Mouse (Mus musculus) CH12.LX (cell line): Measurements from ENCODE around the gene Gm5105.

Experiments used
- CTCF ChIP-seq, 2 experiments: IDR thresholded peaks in 1 of 2; conservative IDR thresholded peaks in 1 of 2; 2 replicates each; pipeline ENCODE4 v1.5.1; 2011 to 2012; ENCODE audit warnings: low read depth in 2 of 2, low read length in 2 of 2, improper control_type of control experiment in 1 of 2, inconsistent platforms in 1 of 2, mild to moderate bottlenecking in 1 of 2, moderate library complexity in 1 of 2
- KAT2A ChIP-seq: IDR thresholded peaks from 2 replicates; pipeline ENCODE4 v1.6.1; 2012; ENCODE audit warnings: low read length, improper control_type of control experiment, inconsistent platforms; ENCODE audit not compliant: insufficient replicate concordance
- MAX ChIP-seq: IDR thresholded peaks from 2 replicates; pipeline ENCODE4 v1.6.1; 2011; ENCODE audit warnings: low read length, improper control_type of control experiment
- SMC3 ChIP-seq: IDR thresholded peaks from 2 replicates; pipeline ENCODE4 v1.6.1; 2011; ENCODE audit warnings: low read depth, low read length, improper control_type of control experiment
- ZMIZ1 ChIP-seq: IDR thresholded peaks from 2 replicates; pipeline ENCODE4 v1.6.1; 2012; ENCODE audit warnings: low read depth, mild to moderate bottlenecking, inconsistent platforms, low read length, improper control_type of control experiment

DNA sequence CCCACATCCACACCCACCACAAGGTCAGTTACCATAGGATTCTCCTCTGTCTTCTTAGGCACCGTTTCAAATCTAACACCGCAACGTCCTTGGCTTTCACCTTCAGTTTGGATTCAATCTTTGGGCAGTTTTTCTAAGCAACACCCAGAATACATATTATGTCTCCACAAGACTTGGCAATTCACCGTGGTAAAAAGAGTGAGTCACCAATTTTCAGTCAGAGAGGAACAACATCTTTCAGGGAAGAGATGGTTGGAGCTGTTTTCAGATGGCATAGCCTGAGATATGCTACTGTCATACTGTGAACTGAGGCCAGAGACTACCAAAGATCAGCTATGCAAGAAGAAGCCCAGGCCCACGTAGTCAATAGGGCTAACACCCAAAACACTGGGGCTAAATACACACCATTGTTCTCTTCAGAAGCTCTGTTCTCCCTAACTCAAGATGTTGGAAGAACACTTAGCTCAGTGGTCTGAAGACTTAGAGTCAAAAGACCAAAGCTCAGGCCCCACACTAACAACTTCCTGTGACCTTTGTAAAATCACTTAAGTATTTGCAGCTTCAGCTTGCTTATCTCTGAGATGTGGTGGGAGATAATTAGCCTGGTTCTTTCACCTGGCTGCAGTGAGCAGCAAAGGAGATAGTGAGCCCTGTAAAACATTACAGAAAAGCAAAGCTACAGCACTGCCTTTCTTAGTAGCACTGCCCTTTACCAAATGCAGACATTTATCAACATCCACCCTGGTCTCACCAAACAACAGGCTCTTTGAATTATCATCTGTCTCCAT, 39.4 kb downstream of the Gm5105 start:
- no peak for TF ChIP-seq MAX
- no peak for TF ChIP-seq CTCF (conservative IDR thresholded peaks at IDR 0.05 in 1 of 2, IDR thresholded peaks at IDR 0.05 in 1 of 2; ENCODE audit: low read depth in 2 of 2, low read length in 2 of 2)
- no peak for TF ChIP-seq KAT2A
- TF ChIP-seq SMC3 = no peak
- TF ChIP-seq ZMIZ1 = no peak
